ENCODE assay signal across 8 mouse cellular contexts in the genomic region with DNA sequence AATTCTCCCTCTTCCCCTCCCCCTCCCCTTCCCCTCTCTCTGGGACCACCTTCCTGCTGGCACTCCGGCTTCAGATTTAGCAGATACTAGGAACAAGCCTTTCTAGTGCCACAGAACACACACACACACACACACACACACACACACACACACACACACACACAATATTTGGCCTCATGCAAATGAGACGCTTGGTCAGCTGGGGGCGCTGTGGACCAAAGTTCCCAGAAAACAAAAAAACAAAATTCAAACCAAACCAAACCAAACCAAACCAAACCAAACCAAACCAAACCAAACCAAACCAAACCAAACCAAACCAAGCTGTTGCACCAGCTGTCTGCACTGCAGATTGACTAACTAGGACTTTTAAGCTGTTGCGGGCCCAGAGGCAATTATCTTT. TPM values are rescaled to one million over a fixed set of nuclear protein-coding genes. Genes with fewer than 3 reads are reported as not detected.
DNase-seq lines count a peak whose midpoint lies in the region; ATAC-seq and TF ChIP-seq lines count a peak whose summit lies in the region.

No protein-coding gene starts in this region.

- no peaks in the 10 kb centered on the region for H3K36me3 ChIP-seq in forebrain, embryonic 12.5 days (replicated peaks)

- H3K27me3 ChIP-seq in forebrain, embryonic 12.5 days, result peaks cover 25% of the 10 kb centered on the region

- H3K4me1 ChIP-seq in lung, adult 2 months (ENCODE audit: control insufficient read depth, insufficient read depth, low read length), result no peaks in the 10 kb centered on the region
- H3K4me1 ChIP-seq in forebrain, embryonic 12.5 days, result peaks cover 35% of the 10 kb centered on the region

- TF ChIP-seq POLR2A in lung, adult 2 months (IDR thresholded peaks at IDR 0.05; ENCODE audit: borderline replicate concordance, extremely low read depth, low read depth, low read length), result no peak

- H3K27ac ChIP-seq in forebrain, embryonic 12.5 days, result no peak overlapping the region

- H3K4me3 ChIP-seq in lung, adult 2 months (replicated peaks; ENCODE audit: extremely low read depth, low read depth, low read length), result no peak overlapping the region
- no peak overlapping the region for H3K4me3 ChIP-seq in forebrain, embryonic 12.5 days (replicated peaks)

- TF ChIP-seq CTCF in lung, adult 2 months (IDR thresholded peaks at IDR 0.05; ENCODE audit: insufficient read depth, low read length), result peak; percentile 43

- WGBS in lung, adult 2 months, result 59% methylated on average over 4 of the region's 4 CpGs
- 63% methylated on average over 4 of the region's 4 CpGs for WGBS in forebrain, embryonic 12.5 days

- peak; percentile 42 for DNase-seq in gastrocnemius, postnatal 10 days
- no peak for DNase-seq in gastrocnemius, postnatal 25 days
- DNase-seq in lung, adult 2 months, result peak; percentile 23
- DNase-seq in lung, postnatal 25 days (ENCODE audit: low spot score), result no peak
- peak; percentile 72 for DNase-seq in adrenal gland, postnatal 14 days
- DNase-seq in lung, postnatal 14 days, result peak; percentile 42
- no peak for DNase-seq in layer of hippocampus, postnatal 14 days (ENCODE audit: low spot score in 2 of 2)

- H3K4me2 ChIP-seq in forebrain, embryonic 12.5 days, result no peak overlapping the region

- no peaks in the 10 kb centered on the region for H3K9me3 ChIP-seq in forebrain, embryonic 12.5 days

- ATAC-seq in forebrain, embryonic 12.5 days (ENCODE audit: low FRiP score), result no peak

- H3K9ac ChIP-seq in forebrain, embryonic 12.5 days, result no peak overlapping the region

RNA-seq across cellular contexts. Expression of a gene that starts 4.5 kb away (rescaled TPM):
- 1 to 10 TPM; 1.0 to 1.1 TPM for total RNA-seq in gastrocnemius, postnatal 10 days (2021)
- total RNA-seq in gastrocnemius, postnatal 25 days (2021), result under 1 TPM in 1 of 2 experiments, not detected in 1; 0.15 TPM
- polyA plus RNA-seq in lung, adult 2 months (2012; rRNA removed), result 0.08 and 0.11 TPM in 2 replicates
- total RNA-seq in adrenal gland, postnatal 14 days (2021), result 1.0 and 1.6 TPM in 2 replicates
- 100 to 1,000 TPM; 124 to 128 TPM for total RNA-seq in layer of hippocampus, postnatal 14 days (2021)
- 13.8 and 15.4 TPM in 2 replicates for polyA plus RNA-seq in forebrain, embryonic 12.5 days (2016; fragmentation: Nextera tagmentation; extraction: Ambion mirVana)

Comparison
In these comparisons a context has a peak if more than half of its experiments do, and no peak if none do; other contexts are left out.
1. DNase-seq: peak in gastrocnemius, postnatal 10 days (single experiment), lung, adult 2 months (single experiment), adrenal gland, postnatal 14 days (single experiment) and lung, postnatal 14 days (single experiment); none in gastrocnemius, postnatal 25 days (single experiment), lung, postnatal 25 days (single experiment) and layer of hippocampus, postnatal 14 days (0 of 2).
2. RNA of a gene that starts 4.5 kb away (total RNA-seq): 124 to 128 TPM in layer of hippocampus, postnatal 14 days; 1.0 to 1.1 TPM in gastrocnemius, postnatal 10 days, 1.0 to 1.6 TPM in adrenal gland, postnatal 14 days and 0.15 TPM in gastrocnemius, postnatal 25 days; every median in the first group is over 10 times any median in the second.